Mouse (Mus musculus) spleen, embryonic (tissue): ENCODE data around the gene Tango6.

Experiments
- CTCF ChIA-PET: fragments of 350-600 bp; sonication (Branson Sonifier 250); formaldehyde crosslinking; loops from one replicate; lab custom pipeline; 2022; lab: Charles Lee

Gene Tango6

GRCm38 (mm10) chr8:106682971-106683668, at the start of gene Tango6:
Tango6 (plus strand) TSS chr8:106683068.
- CTCF ChIA-PET, result no interaction called here

GRCm38 (mm10) chr8:106633361-106634158, 49.3 kb upstream of the Tango6 start:
- CTCF ChIA-PET, result interaction anchor here (0.7 kb wide), 1 partner anchor 237 kb away, joined by 3 read pairs; no protein-coding TSS in a partner anchor

GRCm38 (mm10) chr8:106635284-106635683, 47.6 kb upstream of the Tango6 start:
- CTCF ChIA-PET, result no interaction called here

- CTCF ChIA-PET, result no interaction called here
Observed at GRCm38 (mm10) chr8:106637446-106637845, 45.4 kb upstream of the Tango6 start.

- CTCF ChIA-PET, result no interaction called here
Observed at GRCm38 (mm10) chr8:106638768-106639295, 44.0 kb upstream of the Tango6 start.

- CTCF ChIA-PET, result no interaction called here
Observed at GRCm38 (mm10) chr8:106640212-106640611, 42.7 kb upstream of the Tango6 start.

- CTCF ChIA-PET, result no interaction called here
Observed at GRCm38 (mm10) chr8:106640921-106641320, 41.9 kb upstream of the Tango6 start.

GRCm38 (mm10) chr8:106642172-106642571, 40.7 kb upstream of the Tango6 start:
- CTCF ChIA-PET, result no interaction called here

GRCm38 (mm10) chr8:106643100-106643499, 39.8 kb upstream of the Tango6 start:
- CTCF ChIA-PET, result interaction anchor here (0.6 to 0.7 kb wide), 2 partner anchors 91 to 227 kb away, joined by 3 read pairs; no protein-coding TSS in a partner anchor

- CTCF ChIA-PET, result no interaction called here
Observed at GRCm38 (mm10) chr8:106644957-106645356, 37.9 kb upstream of the Tango6 start.

GRCm38 (mm10) chr8:106646153-106646552, 36.7 kb upstream of the Tango6 start:
- CTCF ChIA-PET, result no interaction called here

- CTCF ChIA-PET, result no interaction called here
Observed at GRCm38 (mm10) chr8:106646731-106647130, 36.1 kb upstream of the Tango6 start.

GRCm38 (mm10) chr8:106647387-106647786, 35.5 kb upstream of the Tango6 start:
- CTCF ChIA-PET, result interaction anchor here (0.6 kb wide), 2 partner anchors 108 to 483 kb away, joined by 3 to 5 read pairs; no protein-coding TSS in a partner anchor

- CTCF ChIA-PET, result no interaction called here
Observed at GRCm38 (mm10) chr8:106648421-106648820, 34.4 kb upstream of the Tango6 start.

- CTCF ChIA-PET, result interaction anchor here (0.6 kb wide), 1 partner anchor 65 kb away, joined by 6 read pairs; no protein-coding TSS in a partner anchor
Observed at GRCm38 (mm10) chr8:106651994-106652393, 30.9 kb upstream of the Tango6 start.

GRCm38 (mm10) chr8:106656046-106656445, 26.8 kb upstream of the Tango6 start:
- CTCF ChIA-PET, result no interaction called here

GRCm38 (mm10) chr8:106672786-106673185, 10.1 kb upstream of the Tango6 start:
- CTCF ChIA-PET, result no interaction called here

GRCm38 (mm10) chr8:106674318-106674717, 8.6 kb upstream of the Tango6 start:
- CTCF ChIA-PET, result no interaction called here

GRCm38 (mm10) chr8:106674894-106675293, 8.0 kb upstream of the Tango6 start:
- CTCF ChIA-PET, result no interaction called here

- CTCF ChIA-PET, result no interaction called here
Observed at GRCm38 (mm10) chr8:106684387-106684786, 1.5 kb downstream of the Tango6 start.

GRCm38 (mm10) chr8:106687479-106687878, 4.6 kb downstream of the Tango6 start:
- CTCF ChIA-PET, result interaction anchor here (0.6 to 0.8 kb wide), 3 partner anchors 10 to 314 kb away, joined by 3 to 8 read pairs (median 4); no protein-coding TSS in a partner anchor

GRCm38 (mm10) chr8:106697748-106698248, 14.9 kb downstream of the Tango6 start:
- CTCF ChIA-PET, result interaction anchor here (1.1 kb wide), 1 partner anchor 11 kb away, joined by 4 read pairs; no protein-coding TSS in a partner anchor
